Mouse (Mus musculus): Measurements from ENCODE around the gene Crybg3. TPM values are rescaled to one million over a fixed set of nuclear protein-coding genes. Genes with fewer than 3 reads are reported as not detected.

Crybg3 gene
- 3.1 and 3.2 TPM in 2 replicates for polyA plus RNA-seq (2015; fragmentation: Nextera tagmentation; extraction: Ambion mirVana)

GRCm38 (mm10) chr16:59600311-59601251 is at the start of gene Crybg3:
Gene Crybg3, minus strand, starts transcription at chr16:59600979.
- Histone ChIP-seq H3K9me3 (ENCODE audit: control insufficient read depth) (no peaks in the 10 kb centered on the region), H3K4me2 (replicated peaks; ENCODE audit: low read depth) (peak within 1 kb of the TSS; percentile 90), H3K9ac (ENCODE audit: low read depth, low read length) (peak within 1 kb of the TSS; percentile 88), H3K27ac (ENCODE audit: low read depth, low read length) (peak within 1 kb of the TSS; percentile 86), H3K36me3 (ENCODE audit: control insufficient read depth, insufficient read depth) (no peaks in the 10 kb centered on the region), H3K4me3 (ENCODE audit: low read depth, low read length) (peak within 1 kb of the TSS; percentile 89), H3K27me3 (replicated peaks; ENCODE audit: control insufficient read depth, insufficient read depth, low read length) (no peaks in the 10 kb centered on the region), H3K4me1 (replicated peaks; ENCODE audit: control insufficient read depth, insufficient read depth, low read length) (no peaks in the 10 kb centered on the region)
- WGBS: under 1% methylated on average over 83 of the region's 90 CpGs
- ATAC-seq: peak; percentile 98
- TF ChIP-seq CTCF (IDR thresholded peaks at IDR 0.05; ENCODE audit: low read depth): peak; percentile 30; the same call in 1 of the 2 replicates

DNA sequence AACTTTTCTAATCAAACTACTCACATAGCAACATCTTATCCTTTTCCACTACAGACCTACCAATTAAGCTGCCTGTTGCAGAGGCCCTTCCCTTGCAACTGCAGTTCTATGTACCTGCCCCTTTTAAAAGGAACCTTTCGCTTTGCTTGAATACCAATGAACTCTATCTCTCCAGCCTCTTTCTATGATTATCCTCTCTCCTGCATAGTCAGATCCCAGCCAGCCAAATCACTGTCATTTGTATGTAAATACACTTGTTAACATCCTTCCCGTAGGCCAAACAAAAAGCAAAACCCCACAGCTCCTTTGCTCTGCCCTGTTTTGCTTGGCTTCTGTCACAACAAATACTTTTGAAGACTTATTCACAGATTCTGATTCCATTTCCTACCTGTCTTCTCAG is 43.0 kb upstream of the Crybg3 start:
- Histone ChIP-seq H3K9me3 (ENCODE audit: control insufficient read depth) (no peaks in the 10 kb centered on the region), H3K27me3 (replicated peaks; ENCODE audit: control insufficient read depth, insufficient read depth, low read length) (no peaks in the 10 kb centered on the region), H3K4me1 (replicated peaks; ENCODE audit: control insufficient read depth, insufficient read depth, low read length) (no peaks in the 10 kb centered on the region), H3K4me3 (ENCODE audit: low read depth, low read length) (no peak overlapping the region), H3K4me2 (replicated peaks; ENCODE audit: low read depth) (no peak overlapping the region), H3K36me3 (ENCODE audit: control insufficient read depth, insufficient read depth) (no peaks in the 10 kb centered on the region), H3K9ac (ENCODE audit: low read depth, low read length) (no peak overlapping the region), H3K27ac (ENCODE audit: low read depth, low read length) (no peak overlapping the region)
- WGBS: 48% methylated on average over 2 of the region's 2 CpGs
- ATAC-seq: no peak
- TF ChIP-seq CTCF (IDR thresholded peaks at IDR 0.05; ENCODE audit: low read depth): no peak

DNA sequence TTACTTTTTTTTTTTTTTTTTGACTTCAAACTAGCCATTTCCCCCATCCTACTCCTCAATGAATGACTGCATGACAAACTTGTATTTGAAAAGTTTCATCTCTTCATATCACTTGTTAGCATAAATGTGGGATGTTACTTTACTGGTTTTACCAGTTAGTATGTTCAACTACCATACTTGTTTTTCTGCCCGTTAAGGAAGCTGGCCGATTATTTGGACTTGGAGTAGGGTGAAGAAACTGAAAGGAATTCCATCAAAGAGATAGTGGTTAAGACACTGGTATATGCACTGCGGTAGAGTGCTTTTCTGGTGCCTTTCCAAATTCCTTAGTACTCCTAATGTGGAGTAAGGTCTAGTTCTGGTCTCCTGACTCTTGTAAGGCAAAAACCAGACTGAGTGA is 39.2 kb upstream of the Crybg3 start:
- Histone ChIP-seq H3K27ac (ENCODE audit: low read depth, low read length) (no peak overlapping the region), H3K4me1 (replicated peaks; ENCODE audit: control insufficient read depth, insufficient read depth, low read length) (no peaks in the 10 kb centered on the region), H3K9ac (ENCODE audit: low read depth, low read length) (no peak overlapping the region), H3K4me3 (ENCODE audit: low read depth, low read length) (no peak overlapping the region), H3K9me3 (ENCODE audit: control insufficient read depth) (no peaks in the 10 kb centered on the region), H3K36me3 (ENCODE audit: control insufficient read depth, insufficient read depth) (no peaks in the 10 kb centered on the region), H3K27me3 (replicated peaks; ENCODE audit: control insufficient read depth, insufficient read depth, low read length) (no peaks in the 10 kb centered on the region), H3K4me2 (replicated peaks; ENCODE audit: low read depth) (no peak overlapping the region)
- WGBS: 90% methylated on average over 3 of the region's 3 CpGs
- no peak for TF ChIP-seq CTCF (IDR thresholded peaks at IDR 0.05; ENCODE audit: low read depth)
- ATAC-seq: no peak

DNA sequence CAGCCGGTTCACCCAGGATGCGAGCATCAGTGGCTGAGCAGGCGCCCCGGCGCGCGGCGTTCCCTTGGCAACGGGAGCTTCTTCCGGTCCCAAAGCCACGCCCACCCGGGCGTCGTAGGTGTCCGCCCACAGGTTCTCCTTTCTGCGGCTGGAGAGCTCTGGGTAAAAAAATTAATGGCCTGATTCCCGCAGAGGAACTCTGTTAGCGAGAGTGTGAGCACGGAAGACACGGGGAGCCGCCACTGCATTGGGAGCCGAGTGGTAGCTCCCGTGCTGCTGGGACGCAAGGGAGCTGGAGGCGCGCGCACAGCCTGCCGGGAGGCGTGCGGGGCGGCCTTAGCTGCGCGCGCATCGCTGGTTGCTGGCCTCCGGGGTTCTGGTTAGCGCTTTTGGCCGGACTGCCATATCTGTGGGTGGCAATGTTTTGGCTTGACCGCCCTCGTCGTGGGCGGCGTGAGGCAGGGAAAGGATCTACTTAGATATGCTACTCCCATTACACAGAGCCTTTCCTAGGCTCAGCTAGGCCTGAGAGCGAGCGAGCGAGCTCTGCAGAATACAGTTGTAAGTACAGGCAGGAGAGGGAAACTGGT is 38.4 kb upstream of the Crybg3 start, which contains the start of gene Arl6:
Gene Arl6, minus strand, starts transcription at position 290 of the 590 bp plus-strand sequence.
- Histone ChIP-seq H3K27ac (ENCODE audit: low read depth, low read length) (peak within 1 kb of the TSS; percentile 90), H3K9me3 (ENCODE audit: control insufficient read depth) (no peaks in the 10 kb centered on the region), H3K4me2 (replicated peaks; ENCODE audit: low read depth) (peak within 1 kb of the TSS; percentile 84), H3K4me1 (replicated peaks; ENCODE audit: control insufficient read depth, insufficient read depth, low read length) (no peaks in the 10 kb centered on the region), H3K36me3 (ENCODE audit: control insufficient read depth, insufficient read depth) (no peaks in the 10 kb centered on the region), H3K4me3 (ENCODE audit: low read depth, low read length) (peak within 1 kb of the TSS; percentile 74), H3K9ac (ENCODE audit: low read depth, low read length) (peak within 1 kb of the TSS; percentile 58), H3K27me3 (replicated peaks; ENCODE audit: control insufficient read depth, insufficient read depth, low read length) (no peaks in the 10 kb centered on the region)
- WGBS: under 1% methylated on average over 46 of the region's 46 CpGs
- peak; percentile 99 for ATAC-seq
- no peak for TF ChIP-seq CTCF (IDR thresholded peaks at IDR 0.05; ENCODE audit: low read depth)

- Histone ChIP-seq H3K4me3 (ENCODE audit: low read depth, low read length) (no peak overlapping the region), H3K4me1 (replicated peaks; ENCODE audit: control insufficient read depth, insufficient read depth, low read length) (no peaks in the 10 kb centered on the region), H3K36me3 (ENCODE audit: control insufficient read depth, insufficient read depth) (no peaks in the 10 kb centered on the region), H3K9me3 (ENCODE audit: control insufficient read depth) (no peaks in the 10 kb centered on the region), H3K9ac (ENCODE audit: low read depth, low read length) (no peak overlapping the region), H3K4me2 (replicated peaks; ENCODE audit: low read depth) (no peak overlapping the region), H3K27ac (ENCODE audit: low read depth, low read length) (no peak overlapping the region), H3K27me3 (replicated peaks; ENCODE audit: control insufficient read depth, insufficient read depth, low read length) (no peaks in the 10 kb centered on the region)
- no peak for ATAC-seq
- no peak for TF ChIP-seq CTCF (IDR thresholded peaks at IDR 0.05; ENCODE audit: low read depth)
- 88% methylated on average over 2 of the region's 2 CpGs for WGBS
Observed at GRCm38 (mm10) chr16:59634598-59634997, 33.8 kb upstream of the Crybg3 start.

DNA sequence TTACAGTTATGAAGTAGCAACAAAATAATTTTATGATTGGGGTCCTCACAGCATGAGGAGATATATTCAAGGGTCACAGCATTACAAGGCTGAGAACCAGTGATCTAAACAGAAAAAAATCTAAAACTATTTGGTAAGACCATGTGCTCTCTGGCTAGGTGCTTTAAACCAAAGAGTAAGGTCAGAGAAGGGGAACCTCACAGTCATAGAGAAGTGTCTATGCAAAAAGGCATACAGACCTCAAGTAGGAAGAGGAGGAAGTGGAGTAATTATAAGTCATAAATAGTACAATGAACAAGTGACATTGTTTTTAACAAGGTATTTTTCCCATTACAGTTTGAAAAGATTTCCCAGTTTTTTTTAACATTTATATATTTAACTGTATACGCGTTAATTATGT is 20.8 kb upstream of the Crybg3 start:
- H3K27me3 ChIP-seq (replicated peaks; ENCODE audit: control insufficient read depth, insufficient read depth, low read length): no peaks in the 10 kb centered on the region
- WGBS: 95% methylated on average over 2 of the region's 2 CpGs
- ATAC-seq: no peak

More for the DNA sequence above, 20.8 kb upstream of the Crybg3 start:
- Histone ChIP-seq H3K9ac (ENCODE audit: low read depth, low read length) (no peak overlapping the region), H3K4me2 (replicated peaks; ENCODE audit: low read depth) (no peak overlapping the region), H3K9me3 (ENCODE audit: control insufficient read depth) (no peaks in the 10 kb centered on the region), H3K4me3 (ENCODE audit: low read depth, low read length) (no peak overlapping the region), H3K36me3 (ENCODE audit: control insufficient read depth, insufficient read depth) (no peaks in the 10 kb centered on the region), H3K27ac (ENCODE audit: low read depth, low read length) (no peak overlapping the region), H3K4me1 (replicated peaks; ENCODE audit: control insufficient read depth, insufficient read depth, low read length) (no peaks in the 10 kb centered on the region)
- TF ChIP-seq CTCF (IDR thresholded peaks at IDR 0.05; ENCODE audit: low read depth): no peak

Measured in intestine, postnatal 0 days (tissue).